Mouse (Mus musculus) stomach, embryonic 16.5 days (tissue): ENCODE results near the gene Actrt3. TPM values are rescaled to one million over a fixed set of nuclear protein-coding genes. Genes with fewer than 3 reads are reported as not detected.
A peak's percentile ranks its signal among the peaks of the same experiment; 100 is the strongest.

ENCODE experiments used
- ATAC-seq: fragments of 200-750 bp; cut with Nextera tagmentation; 2 replicates; pipeline ENCODE4 v1.8.0; 2017; ENCODE audit warnings: moderate number of reproducible peaks, moderate TSS enrichment; ENCODE audit not compliant: insufficient read depth, low FRiP score
- H3K27ac ChIP-seq: fragments of 300-500 bp; sonication (generic); 2 replicates; pipeline ENCODE4 v1.5.1; 2014; ENCODE audit warnings: low read length
- H3K27me3 ChIP-seq: fragments of 300-500 bp; sonication (generic); 2 replicates; pipeline ENCODE4 v1.6.1; 2014; ENCODE audit warnings: low read length, control low read depth, mixed read lengths; ENCODE audit not compliant: control insufficient read depth, insufficient read depth
- H3K36me3 ChIP-seq: fragments of 300-500 bp; sonication (generic); 2 replicates; pipeline ENCODE4 v1.6.1; 2014; ENCODE audit warnings: low read length; ENCODE audit not compliant: control insufficient read depth, insufficient read depth
- H3K4me1 ChIP-seq: fragments of 300-500 bp; sonication (generic); 2 replicates; pipeline ENCODE4 v1.6.1; 2014; ENCODE audit warnings: low read length, control low read depth, mixed read lengths; ENCODE audit not compliant: control insufficient read depth, insufficient read depth
- H3K4me2 ChIP-seq: fragments of 300-500 bp; sonication (generic); 2 replicates; pipeline ENCODE4 v1.6.1; 2014; ENCODE audit warnings: low read depth, low read length, mixed read lengths
- H3K4me3 ChIP-seq: fragments of 300-500 bp; sonication (generic); replicated peaks from 2 replicates; pipeline ENCODE4 v1.5.1; 2014; ENCODE audit warnings: mild to moderate bottlenecking, low read length
- H3K9ac ChIP-seq: fragments of 300-500 bp; sonication (generic); 2 replicates; pipeline ENCODE4 v1.6.1; 2014; ENCODE audit warnings: low read length
- H3K9me3 ChIP-seq: fragments of 300-500 bp; sonication (generic); replicated peaks from 2 replicates; pipeline ENCODE4 v1.6.1; 2016; ENCODE audit warnings: low read length, control low read depth; ENCODE audit not compliant: control insufficient read depth
- WGBS: fragments of 180-500 bp; shearing (Covaris S2); extraction: QIAGEN DNeasy Blood & Tissue Kit; methylation state at CpG from one replicate; pipeline ENCODE4 v1.1.7; 2014; 5-methylcytosine and 5-hydroxymethylcytosine counted together
- polyA plus RNA-seq: library from polyadenylated mRNA; unstranded; fragments of >200 nt; fragmentation: Nextera tagmentation; extraction: Ambion mirVana; gene quantifications from 2 replicates; pipeline ENCODE4 v1.2.1, GENCODE M21; 2015

Actrt3 gene
- polyA plus RNA-seq, 1 experiment from 2014 or later = 0.41 TPM

DNA sequence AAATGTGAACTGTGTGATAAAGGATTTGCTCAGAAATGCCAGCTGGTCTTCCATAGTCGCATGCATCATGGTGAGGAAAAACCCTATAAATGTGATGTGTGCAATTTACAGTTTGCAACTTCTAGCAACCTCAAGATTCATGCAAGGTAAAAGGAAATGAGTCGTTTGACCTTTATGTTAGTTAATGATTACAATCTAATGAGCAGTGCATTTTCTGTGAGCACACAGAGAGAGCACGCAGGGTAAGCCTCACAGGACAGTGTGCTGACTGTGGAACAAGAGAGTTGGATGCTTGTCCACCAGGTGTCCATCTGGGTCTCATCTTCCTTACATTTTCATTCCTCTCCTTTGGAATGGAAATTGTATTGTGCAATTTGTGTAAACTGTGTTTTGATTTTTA is 9.3 kb upstream of the Actrt3 start:
- H3K27ac ChIP-seq = no peak overlapping the region
- 73% methylated on average over 3 of the region's 3 CpGs for WGBS

DNA sequence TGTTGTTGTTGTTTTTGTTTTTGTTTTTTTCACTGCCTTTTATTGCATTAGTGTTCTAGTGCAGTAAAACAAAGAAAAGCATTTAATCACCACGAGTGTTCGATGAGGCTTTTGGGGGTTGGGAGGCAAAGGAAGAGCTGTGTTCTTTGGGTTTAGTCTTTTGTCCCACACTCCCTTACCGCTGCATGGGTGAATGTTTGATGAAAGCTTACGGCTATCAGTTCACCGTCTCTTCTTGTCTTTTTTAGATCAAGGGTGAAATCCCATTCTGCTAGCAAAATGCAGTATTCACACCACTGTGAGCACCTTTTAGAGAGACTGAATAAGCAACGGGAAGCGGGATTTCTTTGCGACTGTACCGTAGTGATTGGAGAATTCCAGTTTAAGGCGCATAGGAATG is 3.5 kb upstream of the Actrt3 start:
- Histone ChIP-seq H3K27me3 (no peaks in the 10 kb centered on the region), H3K4me3 (peak overlapping the region; percentile 78), H3K36me3 (peaks cover 19% of the 10 kb centered on the region), H3K9me3 (no peaks in the 10 kb centered on the region), H3K9ac (peak overlapping the region; percentile 93), H3K27ac (no peak overlapping the region), H3K4me1 (peaks cover 17% of the 10 kb centered on the region), H3K4me2 (peak overlapping the region; percentile 73)
- ATAC-seq = no peak
- WGBS = 35% methylated on average over 10 of the region's 10 CpGs

More for the DNA sequence above, 9.3 kb upstream of the Actrt3 start:
- Histone ChIP-seq H3K27me3 (no peaks in the 10 kb centered on the region), H3K4me3 (no peak overlapping the region), H3K9me3 (no peaks in the 10 kb centered on the region), H3K9ac (no peak overlapping the region), H3K4me2 (no peak overlapping the region), H3K4me1 (peaks cover 2% of the 10 kb centered on the region; the same call in 1 of the 2 replicates), H3K36me3 (peaks cover 38% of the 10 kb centered on the region)
- ATAC-seq = no peak

DNA sequence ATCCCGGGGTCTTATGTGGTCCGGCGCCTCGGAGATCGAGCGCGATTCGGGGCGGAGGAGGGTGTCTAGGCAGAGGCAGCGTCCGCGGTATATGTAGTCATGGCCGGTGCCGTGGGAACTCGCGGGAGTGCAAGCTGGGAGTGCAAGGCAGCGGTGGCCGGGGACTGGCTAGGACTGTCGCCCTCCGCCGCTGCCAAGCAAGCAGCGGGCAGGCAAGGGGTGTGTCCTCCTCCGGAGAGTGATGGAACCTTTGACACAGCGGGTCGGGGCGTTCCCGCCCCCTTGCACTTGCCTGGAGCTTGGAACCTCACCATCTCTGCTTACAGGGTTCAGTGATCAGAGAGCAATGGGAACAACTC is 3.0 kb upstream of the Actrt3 start:
- peak overlapping the region; percentile 93 for H3K9ac ChIP-seq
- H3K9me3 ChIP-seq = no peaks in the 10 kb centered on the region
- H3K27ac ChIP-seq = peak overlapping the region; percentile 98
- ATAC-seq = peak; percentile 47; the same call in 1 of the 2 replicates
- H3K4me1 ChIP-seq = peaks cover 16% of the 10 kb centered on the region
- WGBS = under 1% methylated on average over 27 of the region's 27 CpGs
- H3K4me3 ChIP-seq = peak overlapping the region; percentile 78
- no peaks in the 10 kb centered on the region for H3K27me3 ChIP-seq
- peaks cover 18% of the 10 kb centered on the region for H3K36me3 ChIP-seq
- peak overlapping the region; percentile 73 for H3K4me2 ChIP-seq

DNA sequence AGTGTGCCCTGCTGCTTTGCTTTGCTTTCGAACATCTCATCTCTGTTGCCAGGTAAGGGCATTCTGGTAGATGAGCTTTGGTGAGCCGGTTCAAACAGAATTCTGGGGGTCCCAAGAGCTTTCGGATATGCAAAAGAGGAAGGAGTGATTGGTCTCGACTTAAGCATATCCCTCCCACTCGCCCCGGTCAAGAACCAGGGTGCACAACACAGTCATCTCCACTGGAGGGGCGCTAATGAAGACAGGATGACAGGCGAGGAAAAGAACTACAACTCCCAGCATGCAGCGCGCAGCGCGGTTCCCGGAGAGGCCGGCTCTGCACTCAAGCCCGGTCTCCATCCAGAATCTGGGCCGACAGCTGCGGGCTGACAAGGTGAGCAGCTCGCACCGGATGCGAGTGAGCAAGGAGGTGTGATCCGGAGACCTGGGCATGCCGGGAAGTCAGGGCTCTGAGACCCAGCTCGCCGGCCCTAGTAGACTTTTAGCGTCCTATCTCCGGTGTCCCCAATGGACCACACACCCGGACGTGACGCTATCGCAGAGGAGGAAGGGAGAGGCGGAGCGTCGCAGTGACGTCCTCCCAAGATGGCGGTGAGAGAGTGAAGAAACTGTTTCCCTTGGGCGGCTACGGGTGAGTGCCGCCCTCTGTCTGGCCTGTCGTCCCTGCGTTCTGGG is 2.5 kb upstream of the Actrt3 start, which contains the start of gene Mynn:
TSS of gene Mynn (plus strand) at position 1 of the 675 bp plus-strand sequence.
- no peaks in the 10 kb centered on the region for H3K27me3 ChIP-seq
- ATAC-seq = peak; percentile 94
- H3K4me3 ChIP-seq = peak within 1 kb of the TSS; percentile 78
- peaks cover 16% of the 10 kb centered on the region for H3K4me1 ChIP-seq
- H3K9ac ChIP-seq = peak within 1 kb of the TSS; percentile 93
- peak within 1 kb of the TSS; percentile 98 for H3K27ac ChIP-seq
- peak within 1 kb of the TSS; percentile 74 for H3K4me2 ChIP-seq
- peaks cover 13% of the 10 kb centered on the region for H3K36me3 ChIP-seq
- WGBS = under 1% methylated on average over 40 of the region's 40 CpGs
- no peaks in the 10 kb centered on the region for H3K9me3 ChIP-seq

DNA sequence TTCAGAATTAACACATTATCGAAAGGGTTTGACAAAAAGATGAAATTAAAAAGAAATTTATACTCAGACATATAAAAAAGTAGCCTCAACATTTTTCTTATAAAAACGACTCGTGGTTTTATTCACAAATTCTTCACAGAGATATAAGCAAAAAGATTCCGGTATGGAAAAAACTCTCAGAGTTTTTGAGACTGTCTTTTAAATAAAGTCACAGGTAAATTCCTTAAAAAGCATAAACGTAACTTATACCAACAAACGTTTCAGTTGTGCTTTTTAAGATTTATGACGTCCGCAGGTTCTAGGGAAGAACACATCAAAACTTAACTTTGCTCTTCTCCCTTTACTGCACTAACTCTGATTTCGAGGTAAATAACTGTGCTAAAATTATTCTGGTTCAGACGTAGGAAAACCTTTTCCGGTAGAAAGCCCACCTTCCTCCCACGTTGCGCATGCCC is 1.9 kb upstream of the Actrt3 start:
- Histone ChIP-seq H3K27me3 (no peaks in the 10 kb centered on the region), H3K4me2 (peak overlapping the region; percentile 74), H3K9ac (peak overlapping the region; percentile 93), H3K27ac (peak overlapping the region; percentile 98), H3K9me3 (no peaks in the 10 kb centered on the region), H3K4me1 (peaks cover 16% of the 10 kb centered on the region), H3K4me3 (peak overlapping the region; percentile 78), H3K36me3 (peaks cover 10% of the 10 kb centered on the region)
- no peak for ATAC-seq
- under 1% methylated on average over 13 of the region's 13 CpGs for WGBS

DNA sequence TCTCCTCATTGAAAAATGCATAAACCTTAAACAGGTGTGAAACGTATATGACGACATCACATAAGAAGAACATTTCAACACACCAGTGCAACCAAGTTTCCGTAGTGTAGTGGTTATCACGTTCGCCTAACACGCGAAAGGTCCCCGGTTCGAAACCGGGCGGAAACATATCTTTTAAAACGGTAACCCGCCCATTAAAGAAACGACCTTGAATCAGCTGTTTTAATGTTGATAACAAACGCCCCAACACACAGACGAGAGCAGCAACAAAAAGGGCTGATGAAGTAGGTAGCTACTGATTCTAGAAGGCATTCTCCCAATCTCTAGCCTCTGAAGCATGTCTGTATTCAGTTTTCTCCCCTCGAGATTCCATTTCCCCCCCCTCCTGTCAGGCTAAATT is 1.4 kb upstream of the Actrt3 start:
- peak; percentile 57 for ATAC-seq

DNA sequence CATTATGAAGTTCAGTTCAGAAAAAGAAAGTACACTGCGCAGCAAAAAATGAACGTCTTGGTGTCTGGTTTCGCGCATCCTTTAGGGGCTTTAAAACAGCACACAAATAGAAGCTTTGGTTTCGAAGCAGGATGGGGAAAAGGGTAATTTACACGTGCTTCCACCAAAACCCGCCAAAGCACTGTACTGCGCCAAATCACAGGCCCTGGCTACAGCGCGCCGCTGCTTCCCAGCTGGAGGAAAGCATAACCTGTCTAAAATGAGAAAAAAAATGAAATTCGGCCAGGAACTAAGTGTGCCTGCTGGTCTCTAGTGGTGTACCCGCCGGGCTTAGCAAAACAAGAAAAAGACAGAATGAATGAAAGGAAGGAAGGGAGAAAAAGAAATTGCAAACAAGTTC is 978 bp upstream of the Actrt3 start:
- H3K4me3 ChIP-seq = peak overlapping the region; percentile 63
- ATAC-seq = no peak
- H3K36me3 ChIP-seq = peaks cover 10% of the 10 kb centered on the region
- H3K4me1 ChIP-seq = peaks cover 16% of the 10 kb centered on the region
- no peaks in the 10 kb centered on the region for H3K27me3 ChIP-seq
- H3K27ac ChIP-seq = peak overlapping the region; percentile 71
- WGBS = under 1% methylated on average over 14 of the region's 14 CpGs
- peak overlapping the region; percentile 67 for H3K9ac ChIP-seq
- H3K9me3 ChIP-seq = no peaks in the 10 kb centered on the region
- peak overlapping the region; percentile 74 for H3K4me2 ChIP-seq

More for the DNA sequence above, 1.4 kb upstream of the Actrt3 start:
- Histone ChIP-seq H3K4me3 (peak overlapping the region; percentile 63), H3K27ac (peak overlapping the region; percentile 67), H3K4me2 (peak overlapping the region; percentile 74), H3K36me3 (peaks cover 10% of the 10 kb centered on the region), H3K9me3 (no peaks in the 10 kb centered on the region), H3K27me3 (no peaks in the 10 kb centered on the region), H3K9ac (0 out of 2 replicates have a peak overlapping the region, but pooled peaks have one; percentile 39), H3K4me1 (peaks cover 16% of the 10 kb centered on the region)
- WGBS = under 1% methylated on average over 17 of the region's 17 CpGs

DNA sequence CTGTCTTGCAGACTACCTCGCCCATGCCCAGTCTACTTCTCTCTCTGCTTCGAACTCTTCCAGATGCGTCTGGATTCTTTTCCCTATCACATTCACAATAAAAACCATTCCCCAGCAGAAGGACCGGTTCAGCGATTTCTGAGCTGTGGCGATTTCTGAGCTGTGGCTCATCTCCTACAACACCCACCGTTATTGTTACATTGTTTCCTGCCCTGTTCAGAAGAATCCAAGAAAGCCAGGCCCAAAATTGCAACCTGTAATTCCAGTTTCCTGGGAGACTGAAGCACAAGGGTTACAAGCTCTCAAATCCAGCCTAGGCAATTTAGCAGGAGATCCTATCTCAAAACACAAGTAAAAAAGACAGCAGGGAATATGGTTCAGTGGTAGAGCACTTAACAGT is 2.5 kb downstream of the Actrt3 start:
- H3K36me3 ChIP-seq = no peaks in the 10 kb centered on the region
- H3K9ac ChIP-seq = no peak overlapping the region
- ATAC-seq = no peak
- H3K27ac ChIP-seq = no peak overlapping the region
- H3K4me1 ChIP-seq = peaks cover 8% of the 10 kb centered on the region; the same call in 1 of the 2 replicates
- H3K27me3 ChIP-seq = no peaks in the 10 kb centered on the region
- WGBS = 81% methylated on average over 7 of the region's 7 CpGs
- H3K4me3 ChIP-seq = no peak overlapping the region
- no peak overlapping the region for H3K4me2 ChIP-seq
- no peaks in the 10 kb centered on the region for H3K9me3 ChIP-seq

DNA sequence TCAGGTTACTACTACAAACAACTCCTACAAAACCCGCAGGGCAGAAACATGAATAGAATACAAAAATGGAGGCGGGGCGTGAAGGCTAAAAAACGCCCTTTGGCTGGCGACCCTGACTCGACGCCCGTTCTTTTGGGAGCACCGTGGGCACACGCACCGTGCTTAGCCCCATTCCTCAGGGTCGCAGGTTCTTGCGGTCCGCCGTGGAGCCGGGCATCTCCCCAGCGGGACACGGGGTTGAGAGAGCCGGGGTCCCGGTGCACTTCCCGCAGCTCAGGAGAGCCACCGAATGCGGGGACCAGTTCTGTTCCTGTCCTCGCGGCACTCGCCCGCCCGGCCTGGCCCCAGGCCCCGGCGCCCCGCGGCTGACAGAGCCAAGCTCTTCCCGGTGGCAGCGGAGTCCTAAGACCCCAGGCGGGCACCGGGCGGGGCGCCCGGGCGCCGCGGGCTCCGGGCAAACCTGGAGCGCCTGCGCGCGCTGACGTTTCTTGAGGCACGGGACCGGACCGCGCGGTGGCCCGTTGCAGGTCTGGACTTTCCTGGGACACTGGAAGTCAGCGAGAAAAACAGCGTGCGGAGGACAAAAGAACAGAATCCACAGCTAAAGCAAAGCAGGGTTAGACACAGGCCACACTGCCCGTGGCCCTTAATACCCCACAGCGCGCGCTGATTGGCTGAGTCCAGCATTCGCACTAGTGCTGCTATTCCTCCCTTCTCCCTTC is 4.5 kb downstream of the Actrt3 start:
- no peaks in the 10 kb centered on the region for H3K27me3 ChIP-seq
- no peaks in the 10 kb centered on the region for H3K36me3 ChIP-seq
- peaks cover 8% of the 10 kb centered on the region; the same call in 1 of the 2 replicates for H3K4me1 ChIP-seq
- H3K4me2 ChIP-seq = peak overlapping the region; percentile 80
- H3K27ac ChIP-seq = peak overlapping the region; percentile 27; the same call in 1 of the 2 replicates
- H3K9ac ChIP-seq = peak overlapping the region; percentile 96
- peak; percentile 51; the same call in 1 of the 2 replicates for ATAC-seq
- no peaks in the 10 kb centered on the region for H3K9me3 ChIP-seq
- WGBS = under 1% methylated on average over 58 of the region's 62 CpGs
- peak overlapping the region; percentile 87 for H3K4me3 ChIP-seq
